Comparison of ENCODE assay signal across 14 mouse cellular contexts in genomic region chr1:98173431-98173830, GRCm38 (mm10).
"Had no signal": no experiment of that assay in that cellular context is flagged by ENCODE, and none has a peak within 500 bp of the region (broad histone marks: within the 10 kb centered on the region; RNA-seq: fewer than 3 reads in every experiment).

No protein-coding gene starts in this region.

- H3K4me3 ChIP-seq: layer of hippocampus, adult 2 months; limb, embryonic 12.5 days; liver, embryonic 13.5 days; lung, embryonic 15.5 days; megakaryocyte, embryonic 14.5 days; neural tube, embryonic 12.5 days had no signal

- ATAC-seq: liver, postnatal 0 days had no signal

- H3K4me2 ChIP-seq: limb, embryonic 12.5 days; liver, embryonic 13.5 days; lung, embryonic 15.5 days; neural tube, embryonic 12.5 days had no signal

- H3K27me3 ChIP-seq: limb, embryonic 12.5 days; liver, embryonic 13.5 days; lung, embryonic 15.5 days; megakaryocyte, embryonic 14.5 days; neural tube, embryonic 12.5 days had no signal

- H3K4me1 ChIP-seq: limb, embryonic 12.5 days; liver, embryonic 13.5 days; lung, embryonic 15.5 days; megakaryocyte, embryonic 14.5 days; neural tube, embryonic 12.5 days had no signal

- H3K9me3 ChIP-seq: limb, embryonic 12.5 days; liver, embryonic 13.5 days; lung, embryonic 15.5 days; megakaryocyte, embryonic 14.5 days; neural tube, embryonic 12.5 days had no signal

- H3K27ac ChIP-seq: layer of hippocampus, adult 2 months; limb, embryonic 12.5 days; liver, embryonic 13.5 days; lung, embryonic 15.5 days; macrophage; neural tube, embryonic 12.5 days had no signal

- H3K36me3 ChIP-seq: limb, embryonic 12.5 days; liver, embryonic 13.5 days; lung, embryonic 15.5 days; neural tube, embryonic 12.5 days had no signal

- H3K9ac ChIP-seq: limb, embryonic 12.5 days; liver, embryonic 13.5 days; liver, postnatal 0 days; lung, embryonic 15.5 days; neural tube, embryonic 12.5 days had no signal

- DNase-seq: kidney, adult 18-20 months; kidney, postnatal 10 days; kidney, postnatal 4 days; liver; liver, embryonic 13.5 days; liver, postnatal 0 days; lung, postnatal 14 days; thymus, postnatal 36 days had no signal
